Mouse (Mus musculus) heart, postnatal 0 days (tissue): Measurements from ENCODE around the gene Phf7.

Experiments used
- CTCF ChIP-seq: IDR thresholded peaks from 2 replicates; pipeline ENCODE4 v1.5.1; 2016; ENCODE audit warnings: antibody characterized with exemption, control low read depth, low read depth
- EP300 ChIP-seq: IDR thresholded peaks from 2 replicates; pipeline ENCODE4 v1.6.1; 2016; ENCODE audit warnings: antibody characterized with exemption, low read depth

- no peak for TF ChIP-seq EP300
- no peak for TF ChIP-seq CTCF
Measured at GRCm38 (mm10) chr14:31199599-31199998, 51.5 kb downstream of the Phf7 start.
